9 mouse cellular contexts compared by ENCODE assay signal in the genomic region with DNA sequence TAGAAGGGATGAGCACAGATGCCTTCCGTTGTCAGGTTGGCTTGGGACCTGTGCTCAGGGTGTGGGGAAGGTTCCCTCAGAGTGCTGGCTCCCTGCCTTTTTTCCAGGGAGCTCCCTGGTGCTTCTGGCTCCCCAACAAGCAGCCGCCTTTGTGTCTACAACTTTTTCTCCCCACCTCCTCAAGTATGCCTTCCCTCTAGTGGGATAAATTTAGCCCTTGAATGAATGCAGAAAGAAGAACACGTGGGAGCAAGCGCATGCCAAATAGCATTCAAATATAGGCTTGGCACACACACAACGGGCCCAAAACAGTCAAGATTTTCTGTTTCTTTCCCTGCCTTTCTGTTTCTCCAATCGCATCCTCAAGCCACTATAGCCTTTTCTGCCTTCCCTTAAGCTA. TPM values are rescaled to one million over a fixed set of nuclear protein-coding genes. Genes with fewer than 3 reads are reported as not detected.
DNase-seq lines count a peak whose midpoint lies in the region; ATAC-seq lines count a peak whose summit lies in the region.
"Had no signal": no experiment of that assay in that cellular context is flagged by ENCODE, and none has a peak within 500 bp of the region (broad histone marks: within the 10 kb centered on the region; RNA-seq: fewer than 3 reads in every experiment).

No protein-coding gene starts in this region.

- no peaks in the 10 kb centered on the region for H3K9me3 ChIP-seq in forebrain, embryonic 13.5 days (replicated peaks)
- H3K9me3 ChIP-seq in forebrain, embryonic 11.5 days (ENCODE audit: control insufficient read depth, low read length), result no peaks in the 10 kb centered on the region
- no peaks in the 10 kb centered on the region for H3K9me3 ChIP-seq in forebrain, embryonic 14.5 days (replicated peaks; ENCODE audit: control insufficient read depth, low read length)
- H3K9me3 ChIP-seq in intestine, embryonic 16.5 days (ENCODE audit: control insufficient read depth, low read length), result no peaks in the 10 kb centered on the region

- 71% methylated on average over 6 of the region's 6 CpGs for WGBS in forebrain, embryonic 13.5 days
- WGBS in forebrain, embryonic 11.5 days, result 86% methylated on average over 6 of the region's 6 CpGs
- WGBS in forebrain, embryonic 14.5 days, result 66% methylated on average over 6 of the region's 6 CpGs
- 55% methylated on average over 6 of the region's 6 CpGs for WGBS in intestine, embryonic 16.5 days

- DNase-seq in forebrain, embryonic 11.5 days (ENCODE audit: low spot score), result no peak
- DNase-seq in forebrain, embryonic 14.5 days (ENCODE audit: low spot score), result peak; percentile 65
- peak; percentile 20 for DNase-seq in lung, postnatal 25 days (ENCODE audit: low spot score)
- DNase-seq in adrenal gland, adult 2 months, result no peak
- no peak for DNase-seq in spleen, adult 18-20 months
- DNase-seq in urinary bladder, postnatal 25 days (ENCODE audit: low spot score), result no peak

- H3K27me3 ChIP-seq in forebrain, embryonic 13.5 days, result peaks cover 3% of the 10 kb centered on the region; the same call in 1 of the 2 replicates
- H3K27me3 ChIP-seq in forebrain, embryonic 11.5 days (ENCODE audit: control insufficient read depth, insufficient read depth, low read length), result no peaks in the 10 kb centered on the region
- H3K27me3 ChIP-seq in forebrain, embryonic 14.5 days (replicated peaks; ENCODE audit: control insufficient read depth, insufficient read depth, low read length), result no peaks in the 10 kb centered on the region
- H3K27me3 ChIP-seq in intestine, embryonic 16.5 days (replicated peaks; ENCODE audit: control insufficient read depth, insufficient read depth, low read length), result no peaks in the 10 kb centered on the region; the same call in 1 of the 2 replicates

- H3K4me1 ChIP-seq in forebrain, embryonic 13.5 days, result 0 out of 2 replicates have a peak, but pooled peaks cover 3% of the 10 kb centered on the region
- 0 out of 2 replicates have a peak, but pooled peaks cover 3% of the 10 kb centered on the region for H3K4me1 ChIP-seq in forebrain, embryonic 11.5 days (replicated peaks; ENCODE audit: control insufficient read depth, insufficient read depth, low read length)
- no peaks in the 10 kb centered on the region for H3K4me1 ChIP-seq in forebrain, embryonic 14.5 days (ENCODE audit: control insufficient read depth, insufficient read depth, low read length)
- H3K4me1 ChIP-seq in intestine, embryonic 16.5 days (ENCODE audit: control insufficient read depth, insufficient read depth, low read length), result no peaks in the 10 kb centered on the region

- no peaks in the 10 kb centered on the region for H3K36me3 ChIP-seq in forebrain, embryonic 13.5 days (ENCODE audit: poor library complexity, severe bottlenecking)
- H3K36me3 ChIP-seq in forebrain, embryonic 11.5 days (ENCODE audit: control insufficient read depth, insufficient read depth, low read length), result no peaks in the 10 kb centered on the region
- H3K36me3 ChIP-seq in forebrain, embryonic 14.5 days (ENCODE audit: control insufficient read depth, insufficient read depth, low read length), result no peaks in the 10 kb centered on the region
- H3K36me3 ChIP-seq in intestine, embryonic 16.5 days (ENCODE audit: control insufficient read depth, insufficient read depth, low read length), result no peaks in the 10 kb centered on the region

- H3K27ac ChIP-seq in forebrain, embryonic 13.5 days, result no peak overlapping the region
- no peak overlapping the region for H3K27ac ChIP-seq in forebrain, embryonic 11.5 days (ENCODE audit: low read depth, low read length)
- H3K27ac ChIP-seq in forebrain, embryonic 14.5 days (ENCODE audit: low read depth, low read length), result no peak overlapping the region
- H3K27ac ChIP-seq in intestine, embryonic 16.5 days (ENCODE audit: low read length), result peak overlapping the region; percentile 80

- H3K9ac ChIP-seq in forebrain, embryonic 13.5 days, result no peak overlapping the region
- H3K9ac ChIP-seq in forebrain, embryonic 11.5 days (ENCODE audit: low read length), result no peak overlapping the region
- H3K9ac ChIP-seq in forebrain, embryonic 14.5 days (ENCODE audit: low read length), result no peak overlapping the region
- H3K9ac ChIP-seq in intestine, embryonic 16.5 days (ENCODE audit: low read depth, low read length), result peak overlapping the region; percentile 28; the same call in 1 of the 2 replicates

- ATAC-seq in forebrain, embryonic 13.5 days, result peak; percentile 38; the same call in 1 of the 2 replicates
- no peak for ATAC-seq in forebrain, embryonic 11.5 days (replicated peaks; ENCODE audit: low FRiP score)
- peak; percentile 37; the same call in 1 of the 2 replicates for ATAC-seq in forebrain, embryonic 14.5 days
- ATAC-seq in intestine, embryonic 16.5 days, result peak; percentile 18; the same call in 1 of the 2 replicates

- H3K4me3 ChIP-seq in forebrain, embryonic 13.5 days, result no peak overlapping the region
- no peak overlapping the region for H3K4me3 ChIP-seq in forebrain, embryonic 11.5 days (ENCODE audit: low read depth, low read length)
- H3K4me3 ChIP-seq in forebrain, embryonic 14.5 days (ENCODE audit: low read depth, low read length), result no peak overlapping the region
- no peak overlapping the region for H3K4me3 ChIP-seq in intestine, embryonic 16.5 days (ENCODE audit: low read length)

- no peak overlapping the region for H3K4me2 ChIP-seq in forebrain, embryonic 13.5 days
- H3K4me2 ChIP-seq in forebrain, embryonic 11.5 days (ENCODE audit: low read depth, low read length, severe bottlenecking), result no peak overlapping the region
- no peak overlapping the region for H3K4me2 ChIP-seq in forebrain, embryonic 14.5 days (ENCODE audit: low read length)
- H3K4me2 ChIP-seq in intestine, embryonic 16.5 days (ENCODE audit: low read depth, low read length), result no peak overlapping the region

RNA-seq across cellular contexts. Expression of a gene that starts 6.9 kb away (rescaled TPM):
- 4.5 and 4.7 TPM in 2 replicates for polyA plus RNA-seq in forebrain, embryonic 13.5 days (2015; fragmentation: Nextera tagmentation; extraction: Ambion mirVana)
- 21.1 and 22.3 TPM in 2 replicates for polyA plus RNA-seq in forebrain, embryonic 11.5 days (2014; fragmentation: Nextera tagmentation; extraction: Ambion mirVana)
- 4.1 and 5.5 TPM in 2 replicates for polyA plus RNA-seq in forebrain, embryonic 14.5 days (2014; fragmentation: Nextera tagmentation; extraction: Ambion mirVana)
- 21.2 and 22.0 TPM in 2 replicates for polyA plus RNA-seq in intestine, embryonic 16.5 days (2015; fragmentation: Nextera tagmentation; extraction: Ambion mirVana)
- 10 to 100 TPM; 34.9 to 68.3 TPM for total RNA-seq in adrenal gland, adult 2 months (2021)
- polyA plus RNA-seq in adrenal gland, adult 2 months (2012; rRNA removed), result 6.0 and 8.9 TPM in 2 replicates
- total RNA-seq: hematopoietic stem cell, adult 5-6 weeks had no signal

Comparison
In these comparisons a context has a peak if more than half of its experiments do, and no peak if none do; other contexts are left out.
1. DNase-seq: peak in forebrain, embryonic 14.5 days (single experiment) and lung, postnatal 25 days (single experiment); none in forebrain, embryonic 11.5 days (single experiment), adrenal gland, adult 2 months (single experiment), spleen, adult 18-20 months (0 of 2) and urinary bladder, postnatal 25 days (single experiment).